Mouse (Mus musculus) mouse embryonic stem cell (cell line): ENCODE results near the gene Cubn.

Source experiments
- in situ Hi-C, 2 experiments: fragments of 300-500 bp; cut with MboI; formaldehyde crosslinking; loops; 1 replicate in 1 of 2; 3 replicates in 1 of 2; pipeline ENCODE4 v1.14.3; 2019 to 2020; ENCODE audit warnings: low sequenced_read_pairs in 2 of 2, low pct_unique_long_range_greater_than_20kb in 1 of 2, mixed read lengths in 1 of 2; ENCODE audit not compliant: unreplicated experiment in 1 of 2

Gene Cubn

GRCm38 (mm10) chr2:13492927-13493326, 1.3 kb upstream of the Cubn start:
- in situ Hi-C loops, result no loop called here

GRCm38 (mm10) chr2:13490480-13490879, 1.1 kb downstream of the Cubn start:
- in situ Hi-C loops, result no loop called here

- in situ Hi-C loops, result no loop called here
These were observed 5.1 kb downstream of the Cubn start for GRCm38 (mm10) chr2:13486470-13486869.

- in situ Hi-C loops, result no loop called here
These were observed 7.0 kb downstream of the Cubn start for GRCm38 (mm10) chr2:13484566-13484965.

DNA sequence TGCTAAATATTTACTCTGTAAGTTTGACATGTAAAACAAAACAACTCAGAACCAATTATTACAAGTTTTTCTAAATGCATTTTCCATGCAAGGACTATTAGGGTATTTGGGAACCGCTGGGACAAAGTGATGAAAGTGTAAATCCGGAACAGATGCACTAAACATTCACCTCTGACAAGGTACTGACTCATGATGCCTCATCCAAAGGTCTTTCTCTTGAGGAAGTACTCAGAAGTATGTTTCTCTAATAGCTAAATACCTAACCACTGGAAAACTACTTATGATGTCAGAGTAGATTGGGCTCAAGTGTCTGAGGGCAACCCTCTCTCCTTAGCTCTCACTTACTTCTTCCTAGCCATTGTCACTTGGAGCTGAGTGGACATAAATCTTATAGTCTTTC, 10.9 kb downstream of the Cubn start:
- in situ Hi-C loops, result no loop called here

DNA sequence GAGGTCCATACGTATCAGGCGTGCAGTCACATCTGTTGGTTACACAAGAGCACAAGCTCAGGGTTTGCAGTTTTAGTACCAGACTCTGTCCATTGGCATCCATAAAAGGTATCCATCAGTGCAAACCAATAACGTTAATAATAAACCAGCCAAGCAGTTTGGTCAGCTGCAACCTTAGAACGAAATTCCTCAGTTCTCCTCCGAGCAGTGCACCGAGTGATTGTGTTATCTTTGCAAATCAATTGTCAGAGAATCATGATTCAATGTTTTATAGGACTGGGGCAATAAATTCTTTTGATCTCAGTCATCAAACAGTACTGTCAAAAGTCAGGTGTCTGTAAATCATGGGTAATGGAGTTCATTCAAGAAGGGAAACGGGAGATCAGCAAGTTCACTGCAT, 12.4 kb downstream of the Cubn start:
- in situ Hi-C loops, result no loop called here

- in situ Hi-C loops, result no loop called here
These were observed 21.5 kb downstream of the Cubn start for GRCm38 (mm10) chr2:13470108-13470507.

DNA sequence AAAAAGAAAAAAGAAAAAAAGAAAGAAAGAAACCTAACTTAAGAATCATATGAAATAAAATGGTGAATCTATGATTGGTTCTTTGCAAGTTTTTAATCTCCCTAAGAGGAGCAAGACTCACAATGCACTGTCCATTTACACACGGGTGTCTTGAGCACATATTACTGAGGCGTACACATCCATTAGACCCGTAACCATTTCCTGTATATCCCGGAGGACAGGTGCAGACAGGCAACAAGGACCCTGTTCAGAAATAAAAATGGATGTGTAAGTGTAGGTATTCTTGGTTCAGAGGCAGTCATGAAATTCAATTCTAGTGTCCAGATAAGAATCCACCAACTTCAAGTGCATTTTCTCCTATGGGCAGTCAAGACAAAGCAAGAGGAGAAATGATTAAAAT, 22.0 kb downstream of the Cubn start:
- in situ Hi-C loops, result no loop called here

DNA sequence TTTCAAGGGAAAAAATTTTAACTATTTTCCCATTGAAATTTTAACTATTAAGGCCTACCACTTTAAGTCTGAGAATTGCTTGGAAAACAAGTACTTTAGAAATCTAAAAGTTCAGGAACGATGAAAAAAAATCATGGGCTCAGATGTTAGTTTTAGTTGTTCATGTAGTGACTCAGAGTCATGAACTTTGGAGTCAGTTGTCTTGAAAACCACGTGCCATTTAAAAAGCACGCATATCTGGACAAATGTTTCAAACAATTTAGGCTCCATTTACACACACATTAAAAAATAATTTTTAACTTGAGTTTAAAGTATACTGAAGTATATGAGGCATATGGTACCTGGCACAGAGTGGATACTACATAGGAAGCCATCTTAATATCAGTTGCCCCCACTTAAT, 24.9 kb downstream of the Cubn start:
- in situ Hi-C loops, result no loop called here

DNA sequence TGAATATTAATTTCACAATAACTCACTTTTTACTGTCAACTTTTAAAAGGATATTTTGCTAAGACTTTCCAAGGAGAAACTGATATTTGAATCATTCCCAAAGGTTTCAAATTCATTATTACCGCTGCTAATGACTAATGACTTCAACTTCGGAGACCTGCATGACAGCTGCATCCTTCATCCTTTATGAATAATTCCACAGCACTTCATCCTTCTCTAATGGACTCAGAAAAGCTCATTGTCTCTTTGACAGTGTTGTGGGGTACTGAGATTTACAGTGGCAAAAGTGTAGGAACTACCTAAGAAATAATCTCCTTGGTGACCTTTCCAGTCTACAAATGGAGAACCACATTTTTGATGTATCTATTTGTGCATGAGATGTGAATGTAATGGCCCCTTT, 33.5 kb downstream of the Cubn start:
- in situ Hi-C loops, result no loop called here

DNA sequence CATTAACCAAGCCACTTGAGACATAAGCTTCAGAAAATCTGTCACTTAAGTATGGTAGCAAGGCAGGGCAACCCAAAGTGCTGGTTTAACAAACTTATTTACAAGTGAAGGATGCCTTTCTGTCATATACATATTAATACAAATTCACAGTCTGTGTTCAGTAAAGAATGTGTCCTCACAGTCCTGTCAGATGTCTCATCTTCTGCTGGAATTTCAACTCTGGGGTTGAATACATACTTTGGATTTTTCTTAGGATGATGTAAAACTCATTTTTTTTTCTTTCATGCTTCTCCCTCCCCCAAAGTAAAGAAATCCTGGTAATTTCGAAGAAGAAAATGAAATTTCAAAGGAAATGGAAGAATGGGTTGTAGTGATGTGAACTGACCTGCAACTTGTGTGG, 34.8 kb downstream of the Cubn start:
- in situ Hi-C loops, result no loop called here

DNA sequence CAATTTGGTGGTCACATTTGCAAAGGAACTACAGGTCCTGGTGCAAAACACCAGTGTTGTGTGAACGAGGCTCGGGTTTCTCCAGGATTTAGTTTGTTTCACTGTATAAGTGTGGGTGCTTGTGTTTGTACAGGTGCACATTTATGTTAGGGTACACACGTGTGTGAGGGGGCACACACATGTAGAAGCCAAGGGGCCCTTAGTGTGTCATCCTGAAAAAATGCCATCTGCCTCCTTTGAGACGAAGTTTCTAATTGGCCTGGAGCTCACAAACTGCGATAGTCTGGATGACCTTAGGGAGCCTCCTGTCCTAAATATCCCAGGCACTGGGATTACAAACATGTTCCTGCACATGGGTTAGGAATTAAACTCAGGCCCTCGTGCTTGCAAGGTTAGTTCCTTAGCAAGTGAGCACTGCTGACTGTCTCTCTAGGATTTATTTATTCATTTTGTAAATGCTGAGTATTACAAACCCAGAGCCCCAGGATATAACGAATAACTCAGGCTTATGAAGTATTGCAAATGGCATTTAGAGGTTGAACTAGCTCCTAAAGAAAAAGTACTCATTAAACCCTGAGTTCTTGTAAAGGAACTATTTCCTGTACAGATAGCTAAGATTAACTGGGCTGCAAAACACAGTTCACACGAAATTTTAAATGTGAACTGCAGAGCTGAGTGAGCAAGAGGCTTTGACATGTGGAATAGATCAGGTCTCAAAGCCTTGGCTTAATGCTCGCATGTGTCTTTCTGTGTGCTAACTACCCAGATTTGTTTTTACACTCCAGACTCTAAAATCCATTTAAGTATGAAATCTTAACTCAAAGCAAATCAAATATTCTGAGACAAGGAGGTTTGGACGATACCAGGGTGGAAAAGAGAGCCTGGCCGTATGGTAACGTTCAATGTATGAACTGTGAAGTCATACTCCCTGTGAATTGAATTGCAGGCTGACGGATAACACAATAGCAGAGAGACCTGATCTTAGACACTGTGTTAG, 39.8 kb downstream of the Cubn start:
- in situ Hi-C loops, result no loop called here

DNA sequence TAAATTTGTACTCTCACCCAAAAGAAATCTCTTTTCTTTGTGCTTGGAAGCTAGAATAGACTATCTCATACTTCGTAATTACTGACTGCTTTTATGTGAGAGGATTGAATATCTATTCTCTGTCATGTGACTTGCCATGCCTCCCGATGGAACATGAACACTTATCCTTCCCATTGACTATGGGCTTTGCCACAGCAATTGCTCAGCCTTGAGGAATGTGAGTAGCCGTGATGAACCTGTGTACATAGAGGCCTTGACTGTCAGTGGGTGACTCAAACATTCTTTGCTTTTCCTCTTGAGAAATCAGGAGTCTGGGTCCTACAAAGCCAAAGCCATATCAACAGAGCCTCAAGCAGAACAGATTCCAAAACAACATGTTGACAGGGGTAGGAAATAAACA, 40.7 kb downstream of the Cubn start:
- in situ Hi-C loops, result no loop called here

- in situ Hi-C loops, result no loop called here
These were observed 41.1 kb downstream of the Cubn start for GRCm38 (mm10) chr2:13450470-13450869.

DNA sequence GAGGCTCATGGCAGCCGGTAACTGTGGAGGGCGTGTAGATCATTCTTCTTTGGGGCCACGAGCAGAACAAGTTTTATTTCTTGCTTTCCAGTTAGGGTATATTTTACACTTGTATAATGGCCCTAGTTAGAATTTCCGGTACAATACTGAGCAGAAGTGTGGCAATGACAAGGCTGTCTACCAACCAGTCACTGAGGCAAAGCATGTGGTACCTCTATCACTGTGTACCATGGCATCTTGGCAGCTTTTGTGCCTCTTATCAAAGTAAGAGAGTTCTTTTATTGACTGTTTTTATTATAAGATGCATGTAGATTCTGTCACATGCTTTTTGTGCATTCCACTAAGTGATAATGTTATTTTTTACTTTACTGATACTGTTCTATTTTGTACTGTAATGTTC, 46.5 kb downstream of the Cubn start:
- in situ Hi-C loops, result no loop called here

DNA sequence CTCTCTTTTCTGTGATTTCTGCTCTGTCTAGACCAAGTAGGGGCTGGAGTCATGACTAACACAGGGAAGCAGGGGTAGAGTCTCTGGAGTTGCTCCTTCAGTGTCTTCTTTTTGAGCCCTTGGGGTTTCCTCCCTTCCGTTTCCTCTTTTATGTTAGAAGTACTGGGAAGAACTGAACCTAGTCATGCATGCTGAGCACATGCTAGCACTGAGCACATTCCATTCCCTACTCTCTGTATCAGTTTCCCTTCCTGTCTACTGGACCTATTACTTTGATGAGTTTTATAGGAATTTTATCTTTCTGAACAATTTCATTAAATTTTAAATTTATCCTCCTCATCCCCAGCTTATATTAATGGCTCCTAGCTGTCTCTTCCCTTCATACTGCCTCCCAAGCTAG, 52.6 kb downstream of the Cubn start:
- in situ Hi-C loops, result no loop called here

- in situ Hi-C loops, result no loop called here
These were observed 53.3 kb downstream of the Cubn start for GRCm38 (mm10) chr2:13438275-13438845.

- in situ Hi-C loops, result no loop called here
These were observed 59.6 kb downstream of the Cubn start for GRCm38 (mm10) chr2:13432002-13432401.

- in situ Hi-C loops, result no loop called here
These were observed 69.4 kb downstream of the Cubn start for GRCm38 (mm10) chr2:13421974-13422760.
